Mouse (Mus musculus): ENCODE results near the gene Alk. TPM values are rescaled to one million over a fixed set of nuclear protein-coding genes. Genes with fewer than 3 reads are reported as not detected.

The Alk gene
- polyA plus RNA-seq, 1 experiment from 2014 or later, result 0.06 TPM

GRCm38 (mm10) chr17:71962746-71963145, 641.7 kb downstream of the Alk start:
- no peak overlapping the region for H3K4me2 ChIP-seq
- no peak for DNase-seq
- H3K9ac ChIP-seq, result no peak overlapping the region
- no peaks in the 10 kb centered on the region for H3K4me1 ChIP-seq (replicated peaks)
- H3K27ac ChIP-seq, result no peak overlapping the region
- H3K4me3 ChIP-seq (replicated peaks), result no peak overlapping the region
- no peaks in the 10 kb centered on the region for H3K36me3 ChIP-seq
- H3K27me3 ChIP-seq, result no peaks in the 10 kb centered on the region
- 55% methylated on average over 9 of the region's 9 CpGs for WGBS (ENCODE audit: insufficient replicate concordance)
- ATAC-seq (ENCODE audit: low read depth), result no peak
- H3K9me3 ChIP-seq (replicated peaks), result no peaks in the 10 kb centered on the region

DNA sequence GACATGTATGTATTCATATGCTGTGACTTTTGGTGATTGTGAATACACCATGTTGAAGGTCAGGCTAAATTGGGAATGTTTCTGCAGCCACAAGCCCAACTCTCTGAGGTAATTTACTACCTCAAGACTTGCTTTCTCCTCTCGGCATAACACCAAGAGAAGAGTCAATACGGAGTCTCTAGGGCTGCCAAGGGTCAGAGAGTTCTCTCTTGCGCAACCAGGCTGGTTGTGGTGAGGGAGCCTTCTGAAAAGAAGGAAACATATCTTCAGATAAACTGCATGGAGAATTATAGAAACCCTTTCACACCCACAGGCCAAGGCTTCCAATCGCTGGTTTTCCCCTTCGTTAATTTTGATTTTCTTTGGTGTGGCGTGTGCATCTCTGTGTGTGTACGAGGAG, 649.4 kb downstream of the Alk start:
- no peak overlapping the region for H3K9ac ChIP-seq
- no peaks in the 10 kb centered on the region for H3K9me3 ChIP-seq (replicated peaks)
- ATAC-seq (ENCODE audit: low read depth), result no peak
- no peaks in the 10 kb centered on the region for H3K4me1 ChIP-seq (replicated peaks)
- no peak overlapping the region for H3K4me2 ChIP-seq
- no peaks in the 10 kb centered on the region for H3K36me3 ChIP-seq
- DNase-seq, result no peak
- WGBS (ENCODE audit: insufficient replicate concordance), result 55% methylated on average over 7 of the region's 7 CpGs
- H3K27me3 ChIP-seq, result no peaks in the 10 kb centered on the region
- H3K4me3 ChIP-seq (replicated peaks), result no peak overlapping the region
- H3K27ac ChIP-seq, result no peak overlapping the region

- Histone ChIP-seq H3K27ac (no peak overlapping the region), H3K4me2 (no peak overlapping the region), H3K27me3 (no peaks in the 10 kb centered on the region), H3K9ac (no peak overlapping the region), H3K36me3 (no peaks in the 10 kb centered on the region), H3K9me3 (replicated peaks) (no peaks in the 10 kb centered on the region), H3K4me1 (replicated peaks) (no peaks in the 10 kb centered on the region), H3K4me3 (replicated peaks) (no peak overlapping the region)
- no peak for ATAC-seq (ENCODE audit: low read depth)
- no peak for DNase-seq
- 74% methylated on average over 15 of the region's 15 CpGs for WGBS (ENCODE audit: insufficient replicate concordance)
These were observed 650.1 kb downstream of the Alk start for GRCm38 (mm10) chr17:71954217-71954844.

DNA sequence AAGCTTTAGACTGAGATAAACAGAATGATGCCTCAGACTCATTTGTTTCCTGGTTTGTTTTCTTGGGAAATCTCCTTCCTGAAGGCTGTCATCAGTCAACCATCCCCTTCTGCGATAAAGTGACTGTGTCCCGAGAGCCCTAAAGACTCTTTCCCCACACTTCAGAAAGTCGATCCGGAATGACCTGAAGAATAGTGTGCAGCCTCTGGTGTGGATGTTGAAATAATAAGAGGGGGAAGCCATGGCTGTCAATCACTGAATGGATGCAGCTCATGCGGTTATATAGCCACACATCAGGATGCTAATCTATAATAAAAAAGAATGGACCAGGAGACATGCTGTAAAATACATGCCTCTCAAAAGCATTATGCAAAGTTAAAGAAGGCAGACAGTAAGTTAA, 653.5 kb downstream of the Alk start:
- ATAC-seq (ENCODE audit: low read depth), result no peak
- Histone ChIP-seq H3K36me3 (no peaks in the 10 kb centered on the region), H3K4me1 (replicated peaks) (no peaks in the 10 kb centered on the region), H3K27me3 (no peaks in the 10 kb centered on the region), H3K4me2 (no peak overlapping the region), H3K27ac (no peak overlapping the region), H3K9me3 (replicated peaks) (no peaks in the 10 kb centered on the region; the same call in 1 of the 2 replicates), H3K9ac (no peak overlapping the region), H3K4me3 (replicated peaks) (no peak overlapping the region)
- 65% methylated on average over 5 of the region's 5 CpGs for WGBS (ENCODE audit: insufficient replicate concordance)
- DNase-seq, result no peak

GRCm38 (mm10) chr17:71948687-71949086, 655.7 kb downstream of the Alk start:
- H3K27me3 ChIP-seq, result no peaks in the 10 kb centered on the region
- no peak overlapping the region for H3K4me2 ChIP-seq
- 47% methylated on average over 5 of the region's 5 CpGs for WGBS (ENCODE audit: insufficient replicate concordance)
- no peak overlapping the region for H3K27ac ChIP-seq
- DNase-seq, result no peak
- H3K4me3 ChIP-seq (replicated peaks), result no peak overlapping the region
- H3K4me1 ChIP-seq (replicated peaks), result no peaks in the 10 kb centered on the region
- no peaks in the 10 kb centered on the region; the same call in 1 of the 2 replicates for H3K9me3 ChIP-seq (replicated peaks)
- no peaks in the 10 kb centered on the region for H3K36me3 ChIP-seq
- no peak overlapping the region for H3K9ac ChIP-seq
- no peak for ATAC-seq (ENCODE audit: low read depth)

DNA sequence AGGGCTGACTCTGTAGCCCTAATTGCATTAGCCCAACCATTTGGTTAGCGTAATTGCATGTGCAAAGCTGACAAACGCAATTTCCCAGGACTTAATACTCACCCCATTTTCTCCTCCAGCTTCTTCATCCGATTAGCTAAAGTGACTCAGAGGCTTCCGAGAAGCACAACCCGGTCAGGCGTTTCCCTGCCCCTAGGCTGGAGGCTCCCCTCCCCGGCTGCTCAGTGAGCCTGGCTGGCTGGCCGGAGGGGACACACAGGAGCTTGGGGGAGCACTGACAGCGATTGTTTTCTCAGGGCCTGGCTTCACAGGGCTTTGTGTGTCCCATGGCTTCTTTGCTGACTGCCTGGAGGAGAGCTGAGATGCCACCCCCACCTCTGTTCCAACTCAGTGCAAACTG, 657.0 kb downstream of the Alk start:
- Histone ChIP-seq H3K36me3 (no peaks in the 10 kb centered on the region), H3K4me2 (no peak overlapping the region), H3K4me3 (replicated peaks) (no peak overlapping the region), H3K27ac (no peak overlapping the region), H3K4me1 (replicated peaks) (no peaks in the 10 kb centered on the region), H3K9ac (no peak overlapping the region), H3K9me3 (replicated peaks) (no peaks in the 10 kb centered on the region; the same call in 1 of the 2 replicates), H3K27me3 (no peaks in the 10 kb centered on the region)
- WGBS (ENCODE audit: insufficient replicate concordance), result 27% methylated on average over 9 of the region's 9 CpGs
- ATAC-seq (ENCODE audit: low read depth), result no peak
- DNase-seq, result no peak

- Histone ChIP-seq H3K9me3 (replicated peaks) (no peaks in the 10 kb centered on the region; the same call in 1 of the 2 replicates), H3K4me2 (no peak overlapping the region), H3K27me3 (no peaks in the 10 kb centered on the region), H3K4me1 (replicated peaks) (no peaks in the 10 kb centered on the region), H3K27ac (no peak overlapping the region), H3K4me3 (replicated peaks) (no peak overlapping the region), H3K9ac (no peak overlapping the region), H3K36me3 (no peaks in the 10 kb centered on the region)
- ATAC-seq (ENCODE audit: low read depth) (no peak), DNase-seq (no peak)
- 71% methylated on average over 5 of the region's 5 CpGs for WGBS (ENCODE audit: insufficient replicate concordance)
These were observed 660.4 kb downstream of the Alk start for GRCm38 (mm10) chr17:71944020-71944419.

DNA sequence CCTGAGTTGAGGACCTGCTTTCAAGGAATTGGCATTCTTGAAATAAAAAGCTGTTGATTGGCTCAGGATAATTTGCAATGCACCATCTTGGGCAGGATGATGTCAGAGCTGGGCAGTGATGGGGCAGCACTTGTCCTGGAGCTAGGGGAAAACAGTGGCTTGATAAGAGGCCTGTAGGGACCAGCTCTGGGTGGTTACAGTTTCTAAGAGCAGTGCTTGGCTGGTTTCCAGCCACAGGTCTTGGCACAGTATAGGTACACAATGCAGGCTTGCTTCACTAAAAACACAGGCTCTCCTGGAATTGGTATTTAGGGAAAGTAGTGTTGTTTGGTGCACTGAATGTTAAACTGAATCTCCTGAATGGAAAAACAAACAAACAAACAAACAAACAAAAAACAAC, 662.4 kb downstream of the Alk start:
- no peak for DNase-seq
- no peak for ATAC-seq (ENCODE audit: low read depth)
- no peaks in the 10 kb centered on the region for H3K27me3 ChIP-seq
- H3K27ac ChIP-seq, result no peak overlapping the region
- no peaks in the 10 kb centered on the region for H3K9me3 ChIP-seq (replicated peaks)
- no peak overlapping the region for H3K4me2 ChIP-seq
- H3K36me3 ChIP-seq, result no peaks in the 10 kb centered on the region
- H3K4me3 ChIP-seq (replicated peaks), result no peak overlapping the region
- H3K4me1 ChIP-seq (replicated peaks), result no peaks in the 10 kb centered on the region
- H3K9ac ChIP-seq, result no peak overlapping the region

DNA sequence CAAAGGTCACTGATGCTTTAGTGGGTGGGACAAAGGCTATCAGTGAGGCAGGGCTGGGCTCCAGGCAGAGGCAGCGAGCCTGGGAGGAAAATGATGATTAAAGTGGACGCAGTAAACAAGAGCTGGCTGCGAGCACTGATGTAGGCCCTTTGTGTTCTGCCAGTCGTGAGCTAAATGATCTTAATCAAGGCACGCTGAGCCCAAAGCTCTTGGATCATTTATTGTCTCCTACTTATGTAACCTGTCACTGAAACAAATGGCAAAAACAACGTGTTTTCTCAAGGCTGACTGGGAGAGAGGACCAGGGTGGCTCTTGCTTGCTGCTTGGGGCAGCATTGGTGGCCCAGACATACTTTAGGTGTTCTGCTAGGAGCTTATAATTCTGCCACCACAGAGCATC, 663.0 kb downstream of the Alk start:
- Histone ChIP-seq H3K27ac (no peak overlapping the region), H3K9ac (no peak overlapping the region), H3K9me3 (replicated peaks) (no peaks in the 10 kb centered on the region), H3K4me2 (no peak overlapping the region), H3K4me1 (replicated peaks) (no peaks in the 10 kb centered on the region), H3K36me3 (no peaks in the 10 kb centered on the region), H3K27me3 (no peaks in the 10 kb centered on the region), H3K4me3 (replicated peaks) (no peak overlapping the region)
- 43% methylated on average over 6 of the region's 6 CpGs for WGBS (ENCODE audit: insufficient replicate concordance)
- DNase-seq (no peak), ATAC-seq (ENCODE audit: low read depth) (no peak)

DNA sequence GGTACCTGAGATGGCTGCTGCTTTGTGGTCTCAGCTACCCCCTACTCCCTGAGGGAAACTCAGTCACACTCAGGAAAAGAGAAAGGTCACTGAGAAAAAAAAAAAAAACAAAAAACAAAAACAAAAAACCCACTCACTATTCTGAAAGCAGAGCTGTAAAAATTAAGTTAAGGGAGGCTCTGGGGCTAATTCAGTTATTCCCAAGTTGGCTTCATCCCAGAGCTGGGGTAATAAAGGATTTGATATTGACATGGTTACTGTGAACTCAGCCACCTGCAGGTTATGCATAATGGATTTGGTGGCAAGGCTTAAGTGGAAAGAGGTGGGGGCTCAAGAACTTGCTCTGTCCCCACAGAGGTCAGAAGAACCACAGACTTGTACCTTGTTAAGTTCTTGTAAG, 667.7 kb downstream of the Alk start:
- no peak for DNase-seq
- H3K4me3 ChIP-seq (replicated peaks), result no peak overlapping the region

GRCm38 (mm10) chr17:71935837-71936236, 668.6 kb downstream of the Alk start:
- no peak overlapping the region for H3K27ac ChIP-seq
- DNase-seq (no peak), ATAC-seq (ENCODE audit: low read depth) (no peak)
- WGBS (ENCODE audit: insufficient replicate concordance), result 79% methylated on average over 10 of the region's 10 CpGs
- H3K9ac ChIP-seq, result no peak overlapping the region
- no peaks in the 10 kb centered on the region for H3K27me3 ChIP-seq
- no peaks in the 10 kb centered on the region for H3K4me1 ChIP-seq (replicated peaks)
- H3K36me3 ChIP-seq, result no peaks in the 10 kb centered on the region
- H3K4me3 ChIP-seq (replicated peaks), result no peak overlapping the region
- no peak overlapping the region for H3K4me2 ChIP-seq
- no peaks in the 10 kb centered on the region for H3K9me3 ChIP-seq (replicated peaks)

More for the DNA sequence above, 667.7 kb downstream of the Alk start:
- Histone ChIP-seq H3K4me1 (replicated peaks) (no peaks in the 10 kb centered on the region), H3K36me3 (no peaks in the 10 kb centered on the region), H3K9me3 (replicated peaks) (no peaks in the 10 kb centered on the region), H3K9ac (no peak overlapping the region), H3K27me3 (no peaks in the 10 kb centered on the region), H3K27ac (no peak overlapping the region), H3K4me2 (no peak overlapping the region)
- no peak for ATAC-seq (ENCODE audit: low read depth)

DNA sequence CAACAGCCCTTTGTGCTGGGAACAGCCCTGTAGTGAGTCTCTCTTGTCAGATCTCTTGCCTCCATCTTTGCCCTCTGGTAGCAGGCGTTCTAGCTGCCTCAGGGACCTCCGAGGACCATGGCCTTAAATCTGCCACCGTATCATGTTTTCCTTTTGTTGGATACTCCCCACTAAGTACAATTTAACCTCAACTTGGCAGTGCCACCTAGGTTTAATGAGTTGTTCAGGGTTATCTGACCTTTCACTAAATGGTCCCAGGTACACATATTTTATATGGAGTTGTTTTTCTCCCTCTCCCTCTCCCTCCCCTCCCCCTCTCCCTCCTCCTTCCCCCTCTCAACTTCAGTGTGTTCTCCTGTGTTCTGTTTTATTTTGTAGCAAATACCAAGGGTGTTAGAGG, 669.1 kb downstream of the Alk start:
- H3K36me3 ChIP-seq, result no peaks in the 10 kb centered on the region
- H3K9ac ChIP-seq, result no peak overlapping the region
- H3K4me1 ChIP-seq (replicated peaks), result no peaks in the 10 kb centered on the region
- H3K27ac ChIP-seq, result no peak overlapping the region
- H3K4me2 ChIP-seq, result no peak overlapping the region
- ATAC-seq (ENCODE audit: low read depth), result no peak
- H3K4me3 ChIP-seq (replicated peaks), result no peak overlapping the region
- no peak for DNase-seq
- no peaks in the 10 kb centered on the region for H3K9me3 ChIP-seq (replicated peaks)
- 59% methylated on average over 3 of the region's 3 CpGs for WGBS (ENCODE audit: insufficient replicate concordance)
- H3K27me3 ChIP-seq, result no peaks in the 10 kb centered on the region

Measured in liver, embryonic 13.5 days (tissue).